Mouse (Mus musculus) liver, embryonic 12.5 days (tissue): ENCODE results near the gene Sowahd. TPM values are rescaled to one million over a fixed set of nuclear protein-coding genes. Genes with fewer than 3 reads are reported as not detected.
A peak's percentile ranks its signal among the peaks of the same experiment; 100 is the strongest.
"Not testable (repeated sequence)": the region's sequence is repeated elsewhere in the genome, so short reads cannot be mapped to it uniquely, and the experiment has no call there.

ENCODE experiments used
- ATAC-seq: fragments of 200-750 bp; cut with Nextera tagmentation; 2 replicates; pipeline ENCODE4 v1.8.0; 2017; ENCODE audit warnings: moderate number of reproducible peaks, mild to moderate bottlenecking, moderate library complexity
- H3K27ac ChIP-seq: fragments of 300-500 bp; sonication (generic); 2 replicates; pipeline ENCODE4 v1.5.1; 2016; ENCODE audit warnings: mild to moderate bottlenecking
- H3K27me3 ChIP-seq: fragments of 300-500 bp; sonication (generic); replicated peaks from 2 replicates; pipeline ENCODE4 v1.6.1; 2016; ENCODE audit warnings: mild to moderate bottlenecking, moderate library complexity
- H3K36me3 ChIP-seq: fragments of 300-500 bp; sonication (generic); 2 replicates; pipeline ENCODE4 v1.6.1; 2016; ENCODE audit warnings: mild to moderate bottlenecking, moderate library complexity
- H3K4me1 ChIP-seq: fragments of 300-500 bp; sonication (generic); 2 replicates; pipeline ENCODE4 v1.6.1; 2016
- H3K4me2 ChIP-seq: fragments of 300-500 bp; sonication (generic); 2 replicates; pipeline ENCODE4 v1.6.1; 2016; ENCODE audit warnings: mild to moderate bottlenecking, moderate library complexity
- H3K4me3 ChIP-seq: fragments of 300-500 bp; sonication (generic); 2 replicates; pipeline ENCODE4 v1.5.1; 2016; ENCODE audit warnings: mild to moderate bottlenecking, moderate library complexity
- H3K9ac ChIP-seq: fragments of 300-500 bp; sonication (generic); 2 replicates; pipeline ENCODE4 v1.6.1; 2016; ENCODE audit warnings: mild to moderate bottlenecking, moderate library complexity
- H3K9me3 ChIP-seq: fragments of 300-500 bp; sonication (generic); replicated peaks from 2 replicates; pipeline ENCODE4 v1.6.1; 2016; ENCODE audit warnings: mild to moderate bottlenecking, moderate library complexity
- WGBS: fragments of 180-500 bp; shearing (Covaris S2); methylation state at CpG from one replicate; pipeline ENCODE4 v1.1.7; 2016; ENCODE audit not compliant: insufficient replicate concordance; 5-methylcytosine and 5-hydroxymethylcytosine counted together
- polyA plus RNA-seq: library from polyadenylated mRNA; unstranded; fragments of >200 nt; fragmentation: Nextera tagmentation; extraction: Ambion mirVana; gene quantifications from 2 replicates; pipeline ENCODE4 v1.2.1, GENCODE M21; 2016

The Sowahd gene
- polyA plus RNA-seq, 1 experiment from 2014 or later = 0.25 TPM

DNA sequence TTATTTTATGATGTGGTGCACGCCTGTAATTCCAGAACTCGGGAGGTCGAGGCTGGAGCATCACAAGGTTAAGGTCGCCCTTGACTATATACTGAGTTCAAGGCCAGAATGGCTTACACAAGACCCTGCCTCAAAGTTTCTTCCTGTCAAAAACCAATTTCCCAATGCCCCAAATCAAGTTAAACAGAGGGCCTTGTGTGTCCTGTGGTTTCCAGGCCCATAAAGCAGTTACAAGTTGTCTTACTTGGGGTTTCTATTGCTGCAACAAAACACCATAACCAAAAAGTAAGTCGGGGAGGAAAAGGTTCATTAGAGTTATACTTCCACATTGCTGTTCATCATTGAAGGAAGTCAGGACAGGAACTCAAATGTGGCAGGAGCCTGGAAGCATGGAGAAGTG lies 20.1 kb downstream of the Sowahd start:
- no peak overlapping the region for H3K9ac ChIP-seq
- WGBS = 63% methylated on average over 5 of the region's 5 CpGs
- H3K36me3 ChIP-seq = no peaks in the 10 kb centered on the region
- no peak overlapping the region for H3K4me3 ChIP-seq
- no peaks in the 10 kb centered on the region for H3K27me3 ChIP-seq
- no peak overlapping the region for H3K27ac ChIP-seq
- no peak for ATAC-seq
- H3K4me2 ChIP-seq = no peak overlapping the region
- no peaks in the 10 kb centered on the region for H3K9me3 ChIP-seq
- no peaks in the 10 kb centered on the region for H3K4me1 ChIP-seq

DNA sequence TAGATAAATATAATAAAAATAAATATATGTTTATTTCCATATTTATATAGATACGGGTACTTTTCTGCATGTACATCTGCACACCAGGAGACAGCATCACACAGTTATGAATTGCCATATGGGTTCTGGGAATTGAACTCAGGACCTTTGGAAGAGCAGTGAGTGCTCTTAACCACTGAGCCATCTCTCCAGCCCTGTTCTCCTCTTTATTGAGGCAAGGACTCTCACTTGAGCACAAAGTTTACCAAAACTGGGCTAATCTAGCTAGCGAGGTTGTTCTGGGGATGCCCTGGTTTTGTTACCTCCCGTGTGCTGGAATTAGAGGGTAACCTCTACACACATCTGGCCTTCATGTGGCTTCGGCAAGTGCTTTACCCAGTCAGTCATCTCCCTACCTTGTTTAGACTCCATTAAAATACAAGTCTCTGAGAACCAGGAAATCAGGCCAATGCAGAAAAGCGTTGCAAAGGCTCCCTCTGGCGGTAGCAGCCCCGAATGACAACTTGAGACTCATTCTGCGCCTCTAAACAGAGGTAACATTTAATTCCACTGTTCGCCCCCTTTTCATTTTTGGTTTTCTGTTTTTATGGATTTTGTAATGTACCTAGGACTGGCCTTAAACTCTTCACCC lies 25.7 kb downstream of the Sowahd start:
- Histone ChIP-seq H3K36me3 (no peaks in the 10 kb centered on the region), H3K4me1 (no peaks in the 10 kb centered on the region), H3K9me3 (no peaks in the 10 kb centered on the region), H3K4me2 (no peak overlapping the region), H3K4me3 (no peak overlapping the region), H3K9ac (no peak overlapping the region), H3K27me3 (no peaks in the 10 kb centered on the region), H3K27ac (no peak overlapping the region)
- WGBS = 30% methylated on average over 9 of the region's 9 CpGs
- ATAC-seq = no peak

DNA sequence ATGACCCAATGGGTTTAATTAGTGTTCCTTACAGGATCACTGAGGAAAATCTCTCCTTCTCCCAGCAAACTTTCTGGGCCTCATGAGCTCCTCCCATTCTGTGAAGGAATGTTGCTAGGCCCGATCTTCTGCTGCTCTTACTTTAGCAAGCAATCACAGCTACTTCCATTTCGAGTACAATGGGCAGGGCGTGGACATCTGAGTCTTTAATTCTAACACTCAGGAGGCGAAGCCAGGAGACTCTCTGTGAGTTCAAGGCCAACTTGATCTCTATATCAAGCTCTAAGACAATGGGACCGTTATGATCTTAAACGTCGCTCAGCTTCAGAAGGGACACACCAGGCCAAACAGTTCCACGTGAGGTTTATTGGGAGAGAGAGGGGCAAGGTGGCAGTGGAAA lies 28.0 kb downstream of the Sowahd start:
- no peak for ATAC-seq
- 59% methylated on average over 8 of the region's 8 CpGs for WGBS

DNA sequence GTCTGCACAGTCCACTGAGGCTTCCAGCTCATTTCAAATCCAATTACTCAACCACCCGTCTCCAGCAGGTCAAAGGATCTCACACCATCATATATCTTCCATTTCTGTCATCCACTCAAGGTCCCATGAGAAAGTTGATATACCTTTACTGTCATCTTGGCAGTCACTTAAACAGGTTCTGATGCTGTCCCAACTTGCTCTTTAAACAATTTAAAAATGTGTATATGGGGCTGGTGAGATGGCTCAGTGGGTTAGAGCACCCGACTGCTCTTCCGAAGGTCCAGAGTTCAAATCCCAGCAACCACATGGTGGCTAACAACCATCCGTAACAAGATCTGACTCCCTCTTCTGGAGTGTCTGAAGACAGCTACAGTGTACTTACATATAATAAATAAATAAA lies 31.7 kb downstream of the Sowahd start:
- 58% methylated on average over 4 of the region's 4 CpGs for WGBS
- not testable (repeated sequence) for H3K27ac ChIP-seq, H3K9me3 ChIP-seq, H3K9ac ChIP-seq, H3K4me2 ChIP-seq, H3K27me3 ChIP-seq, H3K4me1 ChIP-seq, H3K4me3 ChIP-seq, ATAC-seq
- peaks cover 32% of the 10 kb centered on the region for H3K36me3 ChIP-seq

More for the DNA sequence above, 28.0 kb downstream of the Sowahd start:
- Histone ChIP-seq H3K9me3 (no peaks in the 10 kb centered on the region), H3K27ac (no peak overlapping the region), H3K27me3 (no peaks in the 10 kb centered on the region), H3K36me3 (peaks cover 10% of the 10 kb centered on the region), H3K4me3 (no peak overlapping the region), H3K4me2 (no peak overlapping the region), H3K9ac (no peak overlapping the region), H3K4me1 (no peaks in the 10 kb centered on the region)

DNA sequence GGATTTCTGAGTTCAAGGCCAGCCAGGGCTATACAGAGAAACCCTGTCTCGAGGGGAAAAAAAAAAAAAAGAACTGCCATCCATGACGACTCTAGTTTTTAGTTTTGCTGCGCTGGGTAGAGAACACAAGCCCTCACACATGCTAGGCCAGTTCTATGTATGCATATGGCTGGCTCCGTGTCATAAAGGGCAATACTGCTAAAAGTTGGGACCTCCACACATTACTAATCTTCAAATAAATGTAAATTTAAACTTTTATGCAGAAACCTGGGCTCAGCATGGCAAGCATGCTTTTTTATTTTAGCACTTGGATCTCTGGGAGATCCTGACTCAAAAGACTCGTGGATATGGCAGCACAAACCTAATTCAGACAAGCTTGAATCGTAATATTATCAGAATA lies 32.5 kb downstream of the Sowahd start:
- WGBS = 33% methylated on average over 6 of the region's 6 CpGs
- Histone ChIP-seq H3K4me2 (no peak overlapping the region), H3K27me3 (no peaks in the 10 kb centered on the region), H3K9me3 (no peaks in the 10 kb centered on the region), H3K36me3 (peaks cover 32% of the 10 kb centered on the region), H3K27ac (no peak overlapping the region), H3K4me1 (peaks cover 13% of the 10 kb centered on the region), H3K9ac (no peak overlapping the region), H3K4me3 (no peak overlapping the region)
- ATAC-seq = no peak

DNA sequence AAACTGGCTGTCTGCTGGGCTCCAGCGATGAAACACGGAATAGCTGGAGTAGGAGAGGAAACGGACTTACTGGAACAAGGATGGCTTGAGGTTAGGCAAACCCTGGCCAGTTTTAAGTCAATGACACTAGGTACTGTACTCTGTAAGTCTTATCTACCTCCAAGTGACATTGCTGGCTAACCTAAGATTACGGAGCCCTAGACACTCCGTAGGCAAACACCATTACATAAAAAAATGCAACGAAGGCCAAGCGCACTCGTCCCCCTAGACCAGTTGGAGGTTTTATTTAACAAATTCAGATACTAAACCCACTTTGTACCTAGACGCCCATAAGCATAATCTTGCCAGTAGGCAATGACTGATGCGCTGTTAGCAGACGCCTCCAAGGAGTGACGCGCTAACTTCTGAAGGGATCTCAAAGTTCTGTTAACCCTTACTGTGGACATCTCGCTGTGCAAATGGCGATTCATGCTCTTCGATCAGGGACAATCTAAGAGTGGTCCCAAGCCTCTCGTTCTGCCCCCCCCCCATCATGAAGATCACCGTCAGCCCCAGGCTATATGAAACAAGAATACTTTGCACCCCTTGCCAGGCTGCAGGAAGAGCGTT lies 35.8 kb downstream of the Sowahd start:
- peaks cover 32% of the 10 kb centered on the region for H3K36me3 ChIP-seq
- H3K9me3 ChIP-seq = no peaks in the 10 kb centered on the region
- peak; percentile 23 for ATAC-seq
- no peaks in the 10 kb centered on the region for H3K27me3 ChIP-seq
- 12% methylated on average over 19 of the region's 19 CpGs for WGBS
- H3K9ac ChIP-seq = peak overlapping the region; percentile 78
- H3K4me1 ChIP-seq = peaks cover 16% of the 10 kb centered on the region
- H3K4me3 ChIP-seq = peak overlapping the region; percentile 67
- peak overlapping the region; percentile 87 for H3K27ac ChIP-seq
- H3K4me2 ChIP-seq = peak overlapping the region; percentile 76

DNA sequence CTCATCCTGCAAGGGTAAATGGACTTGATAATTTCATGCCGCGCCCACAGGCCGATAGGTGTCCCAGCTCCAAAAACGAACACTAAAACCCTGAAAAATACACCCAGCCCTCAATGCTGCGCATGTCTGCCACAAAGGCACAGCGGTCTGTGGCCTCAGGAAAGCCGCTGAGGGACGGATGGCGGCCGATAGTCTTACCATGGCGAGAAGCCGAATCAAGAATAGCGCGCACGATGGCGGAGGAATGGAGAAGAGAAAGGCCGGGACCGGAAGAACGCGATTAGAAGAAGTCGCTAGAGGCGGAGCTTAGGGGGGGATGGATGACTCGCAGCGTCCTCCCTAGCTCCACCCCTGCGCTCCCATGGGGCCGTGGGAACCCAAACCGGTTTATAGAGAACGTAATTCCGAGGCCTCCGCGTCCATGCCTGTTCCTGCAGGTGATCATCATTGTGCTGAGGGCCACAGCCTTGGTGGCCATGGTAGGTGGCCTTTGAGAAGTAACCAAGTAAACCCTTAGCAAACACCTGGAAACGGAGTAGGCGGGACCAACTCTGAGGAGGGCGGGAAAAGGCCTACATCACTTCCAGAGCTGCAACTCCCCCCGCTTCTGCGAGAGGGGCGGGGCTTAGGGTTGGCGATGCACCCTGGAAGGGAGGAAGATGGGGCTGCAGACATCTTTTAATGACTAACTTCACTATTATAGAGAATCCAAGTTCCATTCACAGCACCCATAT lies 36.4 kb downstream of the Sowahd start, which contains the start of gene Rpl39:
TSS of gene Rpl39 (minus strand) at position 476 of the 734 bp plus-strand sequence.
- peak within 1 kb of the TSS; percentile 87 for H3K27ac ChIP-seq
- no peaks in the 10 kb centered on the region for H3K9me3 ChIP-seq
- H3K4me1 ChIP-seq = peaks cover 16% of the 10 kb centered on the region
- H3K4me2 ChIP-seq = peak within 1 kb of the TSS; percentile 76
- H3K36me3 ChIP-seq = peaks cover 32% of the 10 kb centered on the region
- peak; percentile 93 for ATAC-seq
- 4% methylated on average over 38 of the region's 38 CpGs for WGBS
- H3K4me3 ChIP-seq = peak within 1 kb of the TSS; percentile 67
- no peaks in the 10 kb centered on the region for H3K27me3 ChIP-seq
- peak within 1 kb of the TSS; percentile 78 for H3K9ac ChIP-seq

DNA sequence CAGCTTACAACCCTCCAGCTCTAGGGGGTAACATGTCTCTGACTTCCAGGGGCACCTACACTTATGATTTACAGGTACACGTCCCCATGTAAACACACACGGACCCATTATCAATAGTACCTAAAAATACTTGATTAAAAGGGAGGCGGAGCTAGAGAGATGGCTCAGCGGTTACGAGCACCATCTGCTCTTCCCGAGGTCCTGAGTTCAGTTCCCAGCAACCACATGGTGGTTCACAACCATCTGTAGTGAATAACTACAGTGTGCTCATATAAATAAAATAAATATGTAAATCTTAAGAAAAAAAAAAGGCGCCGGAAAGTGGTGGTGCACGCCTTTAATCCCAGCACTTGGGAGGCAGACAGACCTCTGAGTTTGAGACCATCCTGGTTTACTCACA lies 37.0 kb downstream of the Sowahd start:
- Histone ChIP-seq H3K9me3 (no peaks in the 10 kb centered on the region), H3K27me3 (no peaks in the 10 kb centered on the region), H3K9ac (peak overlapping the region; percentile 44), H3K36me3 (peaks cover 31% of the 10 kb centered on the region), H3K4me3 (peak overlapping the region; percentile 67), H3K27ac (peak overlapping the region; percentile 87), H3K4me1 (peaks cover 16% of the 10 kb centered on the region), H3K4me2 (peak overlapping the region; percentile 76)
- ATAC-seq = peak; percentile 72
- 14% methylated on average over 9 of the region's 9 CpGs for WGBS

DNA sequence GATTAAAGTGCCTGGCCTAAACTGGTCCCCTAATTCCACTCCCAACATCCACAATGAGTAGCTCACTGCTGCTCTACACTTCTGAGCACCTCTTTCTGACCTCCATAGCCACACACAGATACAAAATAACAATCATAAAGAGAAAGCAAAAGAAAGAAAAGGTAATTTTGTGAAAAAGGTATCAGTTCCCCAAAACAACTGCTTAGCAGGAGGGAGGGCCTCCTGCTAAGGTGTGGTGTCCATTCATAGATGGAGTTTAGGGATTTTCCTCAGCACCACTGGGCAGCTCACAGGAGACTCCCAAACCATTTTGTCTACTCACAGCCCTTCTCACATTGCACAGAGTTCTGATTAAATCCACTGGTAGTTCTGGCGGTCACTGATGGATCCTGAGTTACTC lies 40.1 kb downstream of the Sowahd start:
- H3K27ac ChIP-seq = no peak overlapping the region
- H3K36me3 ChIP-seq = peaks cover 17% of the 10 kb centered on the region
- no peaks in the 10 kb centered on the region for H3K27me3 ChIP-seq
- no peak for ATAC-seq
- no peaks in the 10 kb centered on the region for H3K9me3 ChIP-seq
- H3K9ac ChIP-seq = no peak overlapping the region
- no peak overlapping the region for H3K4me3 ChIP-seq
- peaks cover 7% of the 10 kb centered on the region; the same call in 1 of the 2 replicates for H3K4me1 ChIP-seq
- WGBS = 73% methylated on average over 1 of the region's 1 CpGs
- no peak overlapping the region for H3K4me2 ChIP-seq

DNA sequence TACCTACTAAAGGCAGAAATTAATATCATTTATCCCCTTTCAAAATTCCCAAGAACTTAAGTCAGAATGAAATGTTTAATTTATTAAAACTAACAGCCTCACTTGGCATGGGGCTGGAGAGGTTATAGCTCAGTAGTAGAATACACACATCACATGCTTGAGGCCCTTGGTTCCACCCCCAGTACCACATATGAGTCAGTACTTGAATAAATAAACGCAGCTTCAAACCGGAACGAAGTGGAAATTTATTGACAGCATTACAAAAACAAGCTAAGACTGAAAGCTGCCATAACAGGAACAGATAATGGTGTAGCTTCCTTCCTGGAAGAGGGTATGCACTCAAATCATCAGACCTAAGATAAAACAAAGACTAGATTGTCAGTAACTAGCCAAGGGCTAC lies 42.8 kb downstream of the Sowahd start:
- H3K9ac ChIP-seq = no peak overlapping the region
- no peak overlapping the region for H3K27ac ChIP-seq
- 71% methylated on average over 3 of the region's 3 CpGs for WGBS
- H3K9me3 ChIP-seq = no peaks in the 10 kb centered on the region
- H3K4me2 ChIP-seq = no peak overlapping the region
- H3K36me3 ChIP-seq = peaks cover 35% of the 10 kb centered on the region
- H3K4me1 ChIP-seq = no peaks in the 10 kb centered on the region; the same call in 1 of the 2 replicates
- no peak for ATAC-seq
- H3K27me3 ChIP-seq = no peaks in the 10 kb centered on the region
- H3K4me3 ChIP-seq = no peak overlapping the region

DNA sequence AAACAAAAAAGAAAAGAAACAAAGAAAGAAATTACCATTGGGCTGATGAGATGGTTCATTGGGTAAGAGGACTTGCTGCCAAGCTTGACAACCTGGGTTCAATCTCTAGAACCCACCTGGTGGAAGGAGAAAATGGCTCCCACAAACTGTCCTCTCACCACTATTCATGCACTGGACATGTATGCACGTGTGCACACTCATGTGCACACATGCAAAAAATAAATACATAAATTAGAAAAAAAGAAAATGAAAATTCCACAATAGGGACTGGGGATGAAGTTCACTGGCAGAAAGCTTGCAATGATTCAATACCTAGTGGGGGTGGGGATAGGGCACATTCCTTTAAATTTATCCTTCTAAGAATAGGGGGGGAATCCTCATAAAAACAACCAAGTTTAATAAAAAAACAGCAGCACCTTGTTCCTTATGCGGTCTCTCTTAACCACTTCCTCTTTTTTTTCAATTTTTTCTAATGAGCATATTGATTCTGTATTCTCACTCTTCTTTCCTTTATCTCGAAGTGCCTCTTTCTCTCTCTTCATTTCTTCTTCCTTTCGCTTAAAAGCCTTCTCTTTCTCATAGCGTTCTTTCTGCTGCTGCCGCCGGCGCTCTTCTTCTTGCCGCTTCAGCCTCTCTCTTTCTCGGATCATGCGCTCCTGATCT lies 46.6 kb downstream of the Sowahd start:
- Histone ChIP-seq H3K9ac (no peak overlapping the region), H3K27ac (no peak overlapping the region), H3K4me1 (no peaks in the 10 kb centered on the region), H3K4me3 (no peak overlapping the region), H3K36me3 (peaks cover 69% of the 10 kb centered on the region), H3K27me3 (no peaks in the 10 kb centered on the region), H3K9me3 (no peaks in the 10 kb centered on the region), H3K4me2 (no peak overlapping the region)
- 74% methylated on average over 11 of the region's 11 CpGs for WGBS
- no peak for ATAC-seq

DNA sequence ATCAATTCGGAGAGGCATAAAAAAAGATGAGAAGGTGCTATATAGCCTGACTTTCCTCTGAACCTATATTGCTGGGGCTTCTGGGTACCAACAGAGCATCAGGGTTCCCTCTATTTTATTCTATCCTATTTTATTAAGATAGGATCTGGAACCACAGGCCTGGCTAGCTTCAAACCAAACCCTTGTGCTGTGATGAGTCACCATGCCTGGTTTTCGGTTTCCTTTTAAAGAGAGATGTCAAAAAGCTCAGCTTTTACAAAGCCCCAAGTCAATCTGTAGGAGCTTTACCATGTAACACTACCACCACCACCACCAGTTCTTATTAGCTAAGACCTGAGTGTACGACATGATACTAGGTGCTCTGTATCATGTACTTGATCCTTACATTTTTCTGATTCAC lies 50.0 kb downstream of the Sowahd start:
- H3K27me3 ChIP-seq = no peaks in the 10 kb centered on the region
- ATAC-seq = no peak
- H3K4me3 ChIP-seq = no peak overlapping the region
- H3K9ac ChIP-seq = no peak overlapping the region
- 82% methylated on average over 3 of the region's 3 CpGs for WGBS
- peaks cover 81% of the 10 kb centered on the region for H3K36me3 ChIP-seq
- H3K27ac ChIP-seq = no peak overlapping the region
- no peak overlapping the region for H3K4me2 ChIP-seq
- no peaks in the 10 kb centered on the region for H3K4me1 ChIP-seq
- no peaks in the 10 kb centered on the region for H3K9me3 ChIP-seq
